Mouse (Mus musculus): Measurements from ENCODE around the gene Mindy2. TPM values are rescaled to one million over a fixed set of nuclear protein-coding genes. Genes with fewer than 3 reads are reported as not detected.

Mindy2 gene
- 21.5 and 23.5 TPM in 2 replicates for polyA plus RNA-seq (2016; fragmentation: Nextera tagmentation; extraction: Ambion mirVana)

DNA sequence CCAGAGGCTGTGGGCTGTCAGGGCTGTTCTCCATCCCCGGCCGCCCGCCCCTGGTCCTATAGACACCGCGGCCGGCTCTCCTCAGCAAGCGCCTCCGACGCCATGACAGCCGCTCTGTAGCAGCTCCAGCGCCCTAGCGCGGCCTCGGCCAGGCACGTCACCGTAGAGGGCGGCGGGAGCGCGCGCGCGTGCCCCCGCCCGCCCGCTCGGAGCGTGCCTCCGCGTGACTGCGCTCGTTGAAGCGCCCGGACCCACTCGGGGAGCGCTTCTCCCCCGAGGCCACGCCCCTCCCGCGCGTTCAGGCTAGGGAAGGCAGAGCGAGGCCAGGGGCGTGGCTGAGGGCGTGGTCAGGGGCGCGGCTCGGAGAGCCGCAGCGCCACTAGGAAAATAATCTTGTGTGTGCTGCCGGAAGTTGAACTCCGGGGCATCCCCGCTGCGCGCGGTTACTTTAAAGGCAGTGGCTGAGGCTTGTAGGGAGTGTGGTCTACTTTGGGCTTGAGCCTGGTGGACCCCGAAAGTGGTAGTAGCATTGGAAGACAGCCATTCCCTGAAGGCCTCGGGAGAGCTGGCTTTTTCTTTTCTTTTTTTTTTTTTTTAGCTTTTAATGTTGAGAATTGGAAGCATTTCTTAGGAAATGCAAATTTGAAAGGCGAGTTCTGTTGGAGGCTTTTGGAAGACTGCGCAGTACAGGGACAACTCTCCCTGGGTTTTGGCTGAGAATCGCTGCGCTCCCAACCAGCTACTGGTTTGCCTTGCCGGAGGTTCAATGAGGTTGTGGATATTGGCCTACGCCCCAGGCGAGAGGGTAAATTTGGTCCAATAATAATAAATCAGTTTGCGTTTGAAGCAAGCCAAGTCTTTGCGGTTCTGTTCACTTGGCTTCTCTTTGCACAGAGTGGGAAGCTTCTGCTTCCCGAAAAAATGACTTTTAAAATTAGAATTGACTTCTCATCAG, at the start of gene Mindy2:
TSS of gene Mindy2 (minus strand) at position 162 of the 955 bp plus-strand sequence.
- Histone ChIP-seq H3K4me1 (peaks cover 21% of the 10 kb centered on the region), H3K27me3 (no peaks in the 10 kb centered on the region), H3K36me3 (no peaks in the 10 kb centered on the region), H3K9ac (peak within 1 kb of the TSS; percentile 90), H3K4me3 (peak within 1 kb of the TSS; percentile 87), H3K9me3 (replicated peaks) (no peaks in the 10 kb centered on the region), H3K4me2 (replicated peaks) (peak within 1 kb of the TSS; percentile 76), H3K27ac (peak within 1 kb of the TSS; percentile 96)
- WGBS, result 3% methylated on average over 45 of the region's 67 CpGs
- peak; percentile 98 for ATAC-seq (ENCODE audit: low FRiP score)

DNA sequence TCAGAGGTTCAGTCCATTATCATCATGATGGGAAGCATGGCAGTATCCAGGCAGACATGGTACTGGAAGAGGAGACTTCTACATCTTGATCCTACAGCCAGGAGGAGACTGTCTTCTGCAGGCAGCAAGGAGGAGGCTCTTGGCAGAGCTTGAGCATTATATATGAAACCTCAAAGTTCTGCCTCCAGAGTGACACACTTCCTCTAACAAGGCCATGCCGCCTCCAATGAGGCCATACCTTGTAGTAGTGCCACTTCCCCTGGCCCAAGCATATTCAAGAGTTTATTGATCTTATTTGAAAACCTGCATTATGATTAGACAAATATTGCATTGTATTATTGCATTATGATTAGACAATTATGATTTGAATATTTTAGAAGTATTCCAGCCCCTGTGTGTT, 49.5 kb upstream of the Mindy2 start:
- Histone ChIP-seq H3K36me3 (peaks cover 11% of the 10 kb centered on the region; the same call in 1 of the 2 replicates), H3K27ac (no peak overlapping the region), H3K27me3 (no peaks in the 10 kb centered on the region), H3K4me3 (no peak overlapping the region), H3K4me2 (replicated peaks) (no peak overlapping the region), H3K9ac (no peak overlapping the region), H3K4me1 (no peaks in the 10 kb centered on the region), H3K9me3 (replicated peaks) (no peaks in the 10 kb centered on the region)
- WGBS, result 96% methylated on average over 1 of the region's 1 CpGs
- ATAC-seq (ENCODE audit: low FRiP score), result no peak

DNA sequence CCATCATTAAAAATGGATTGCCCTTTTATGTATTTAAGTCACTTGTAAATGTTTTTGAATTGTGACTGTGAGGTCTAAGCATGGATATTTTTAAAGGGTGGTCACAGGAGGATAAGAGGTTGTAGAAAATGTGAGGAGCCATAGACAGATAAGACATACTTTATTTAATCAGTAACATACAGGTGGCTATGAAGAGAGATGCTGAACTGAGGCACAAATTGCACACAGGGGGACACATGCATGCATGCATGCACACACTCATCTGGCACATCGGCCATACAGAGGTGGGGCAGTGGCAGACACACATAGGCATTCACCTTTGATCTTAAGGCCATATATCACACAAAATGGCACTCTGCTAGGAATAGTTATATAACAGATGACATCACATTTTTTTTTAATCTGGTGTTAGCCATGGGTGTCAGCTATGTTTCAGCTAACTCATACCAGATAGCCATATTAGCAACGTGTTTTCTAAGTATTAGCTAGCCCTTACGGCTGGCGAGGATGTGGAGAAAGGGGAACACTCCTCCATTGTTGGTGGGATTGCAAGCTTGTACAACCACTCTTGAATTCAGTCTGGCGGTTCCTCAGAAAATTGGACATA, 46.7 kb upstream of the Mindy2 start:
- H3K27me3 ChIP-seq, result no peaks in the 10 kb centered on the region
- no peak overlapping the region for H3K4me3 ChIP-seq
- no peak for ATAC-seq (ENCODE audit: low FRiP score)
- no peaks in the 10 kb centered on the region for H3K9me3 ChIP-seq (replicated peaks)
- 93% methylated on average over 5 of the region's 5 CpGs for WGBS
- H3K36me3 ChIP-seq, result peaks cover 11% of the 10 kb centered on the region; the same call in 1 of the 2 replicates
- H3K27ac ChIP-seq, result no peak overlapping the region
- no peak overlapping the region for H3K9ac ChIP-seq
- H3K4me2 ChIP-seq (replicated peaks), result no peak overlapping the region
- no peaks in the 10 kb centered on the region for H3K4me1 ChIP-seq

DNA sequence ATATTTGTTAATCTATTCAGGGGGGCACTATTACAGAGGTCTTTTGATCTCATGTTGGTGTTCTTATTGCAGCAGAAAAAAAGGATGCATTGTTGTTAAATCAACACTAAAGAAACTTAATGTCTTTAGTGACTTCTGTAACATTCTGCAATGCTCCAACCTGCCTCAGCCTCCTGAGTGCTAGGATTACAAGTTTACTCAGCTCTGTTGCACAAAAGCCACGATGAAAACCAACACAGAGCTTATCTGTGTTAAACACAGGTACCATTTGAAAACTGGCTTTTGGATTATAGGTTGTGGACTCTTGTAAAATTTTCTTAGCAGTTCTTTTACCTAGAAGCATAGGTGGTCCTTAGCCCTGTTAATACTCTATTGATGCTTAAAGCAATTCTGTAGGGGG, 41.1 kb upstream of the Mindy2 start:
- no peak overlapping the region for H3K9ac ChIP-seq
- H3K4me1 ChIP-seq, result no peaks in the 10 kb centered on the region
- no peak overlapping the region for H3K27ac ChIP-seq
- no peaks in the 10 kb centered on the region for H3K27me3 ChIP-seq
- no peak for ATAC-seq (ENCODE audit: low FRiP score)
- H3K4me3 ChIP-seq, result no peak overlapping the region
- H3K9me3 ChIP-seq (replicated peaks), result no peaks in the 10 kb centered on the region
- 83% methylated on average over 1 of the region's 1 CpGs for WGBS
- no peak overlapping the region for H3K4me2 ChIP-seq (replicated peaks)
- H3K36me3 ChIP-seq, result no peaks in the 10 kb centered on the region

DNA sequence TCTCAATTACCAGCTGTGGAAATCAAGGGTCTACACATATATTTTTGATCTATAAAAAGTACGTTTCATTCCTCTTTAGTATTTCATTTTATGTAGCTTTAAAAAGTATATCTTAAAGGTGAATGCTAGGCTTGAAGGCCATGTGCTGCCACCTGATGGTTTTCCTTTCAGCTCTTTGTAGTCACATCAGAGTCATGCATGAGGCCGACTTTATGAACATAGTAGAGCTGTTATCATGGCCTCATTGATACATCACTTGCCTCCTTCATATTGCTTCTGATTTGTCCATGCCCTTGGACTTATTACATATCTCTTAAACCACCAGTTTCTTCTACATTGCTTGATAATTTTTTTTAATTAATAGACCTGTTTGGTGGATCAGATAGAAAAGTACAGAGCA, 38.7 kb upstream of the Mindy2 start:
- Histone ChIP-seq H3K9me3 (replicated peaks) (no peaks in the 10 kb centered on the region), H3K27ac (no peak overlapping the region), H3K27me3 (no peaks in the 10 kb centered on the region), H3K36me3 (no peaks in the 10 kb centered on the region), H3K4me1 (no peaks in the 10 kb centered on the region), H3K9ac (no peak overlapping the region), H3K4me3 (no peak overlapping the region), H3K4me2 (replicated peaks) (no peak overlapping the region)
- no peak for ATAC-seq (ENCODE audit: low FRiP score)
- WGBS, result 92% methylated on average over 2 of the region's 2 CpGs

DNA sequence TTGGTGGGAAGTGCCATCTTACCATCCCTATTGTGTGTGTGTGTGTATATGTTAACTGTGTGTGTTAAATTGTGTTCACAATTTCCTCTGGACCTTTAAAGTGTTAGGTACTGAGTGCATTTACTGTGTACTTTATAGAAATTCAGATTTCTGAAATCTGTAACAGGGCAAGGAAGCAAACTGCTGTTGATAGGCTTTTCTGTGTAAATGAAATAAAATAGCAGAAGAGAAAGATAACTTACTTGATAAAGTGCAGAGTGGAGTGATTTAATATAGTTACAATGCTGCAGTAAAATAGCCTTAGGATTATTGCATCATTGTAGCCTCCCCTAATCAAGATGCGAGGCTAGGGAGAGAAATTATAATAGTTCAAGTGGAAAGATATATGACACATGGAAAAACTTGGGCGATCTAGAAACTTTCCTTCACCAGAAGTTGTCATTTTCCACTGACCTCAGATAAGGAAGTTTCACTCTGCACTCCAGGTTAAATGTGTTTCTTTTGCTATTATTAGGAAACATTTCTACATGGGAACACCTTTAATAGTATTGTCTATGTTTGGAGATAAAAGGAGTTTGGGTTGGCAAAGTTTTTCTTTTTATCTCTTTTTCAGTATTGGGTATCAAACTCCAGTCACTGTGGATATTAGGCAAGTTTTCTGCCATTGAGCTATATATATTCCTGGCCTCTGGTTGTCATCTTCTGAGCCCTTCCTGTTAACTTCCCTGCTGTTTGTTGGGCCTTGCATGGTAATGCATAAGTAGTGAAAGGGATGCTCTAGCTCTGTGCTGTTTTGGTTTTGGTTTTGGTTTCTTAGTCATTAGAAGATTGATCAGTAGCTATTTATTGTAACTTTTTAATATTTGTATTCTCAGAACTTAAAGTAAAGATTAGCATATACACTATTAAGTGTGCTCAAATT, 35.1 kb upstream of the Mindy2 start:
- H3K36me3 ChIP-seq, result no peaks in the 10 kb centered on the region
- WGBS, result 88% methylated on average over 2 of the region's 2 CpGs
- no peak overlapping the region for H3K27ac ChIP-seq
- H3K4me2 ChIP-seq (replicated peaks), result no peak overlapping the region
- H3K27me3 ChIP-seq, result no peaks in the 10 kb centered on the region
- no peak overlapping the region for H3K9ac ChIP-seq
- ATAC-seq (ENCODE audit: low FRiP score), result no peak
- H3K9me3 ChIP-seq (replicated peaks), result no peaks in the 10 kb centered on the region
- H3K4me1 ChIP-seq, result no peaks in the 10 kb centered on the region
- H3K4me3 ChIP-seq, result no peak overlapping the region

DNA sequence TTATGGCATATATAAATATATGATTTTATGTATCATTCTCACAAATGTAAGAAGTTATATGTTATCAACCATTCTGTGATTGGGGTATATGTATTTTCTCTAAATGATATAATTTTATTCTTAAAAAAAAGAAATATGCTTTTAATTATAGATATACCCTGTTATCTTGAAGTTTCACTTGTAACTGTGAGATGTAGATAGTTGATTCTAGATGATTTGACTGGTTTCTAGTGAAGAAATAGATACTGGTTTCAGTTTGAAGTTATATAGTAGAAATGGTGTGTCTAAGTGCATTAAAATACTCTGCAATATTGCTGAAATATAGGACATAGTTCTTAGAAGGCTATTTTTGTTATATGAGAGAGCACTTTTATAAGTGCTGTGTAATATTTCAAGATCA, 33.6 kb upstream of the Mindy2 start:
- Histone ChIP-seq H3K4me2 (replicated peaks) (no peak overlapping the region), H3K36me3 (no peaks in the 10 kb centered on the region), H3K9me3 (replicated peaks) (no peaks in the 10 kb centered on the region), H3K27ac (no peak overlapping the region), H3K4me3 (no peak overlapping the region), H3K4me1 (no peaks in the 10 kb centered on the region), H3K27me3 (no peaks in the 10 kb centered on the region), H3K9ac (no peak overlapping the region)
- ATAC-seq (ENCODE audit: low FRiP score), result no peak

DNA sequence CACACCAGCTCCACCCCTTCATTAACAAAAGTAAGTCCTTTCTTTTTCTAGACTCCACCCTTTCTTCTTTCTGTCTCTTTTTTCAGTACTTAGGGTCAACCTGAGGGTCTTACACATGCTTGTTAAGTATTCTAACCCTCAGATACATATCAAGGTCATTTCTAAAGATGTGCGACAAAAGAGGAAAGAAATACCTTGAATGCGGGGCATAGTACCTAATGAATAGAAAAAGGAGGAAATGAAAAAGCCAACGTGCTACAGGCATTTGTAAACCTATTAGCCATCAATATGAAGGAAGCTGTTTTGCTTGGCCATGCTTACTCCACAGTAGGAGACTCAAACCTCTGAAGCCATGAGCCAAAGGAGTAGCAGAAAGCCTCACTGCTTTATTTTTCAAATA, 33.0 kb upstream of the Mindy2 start:
- no peak overlapping the region for H3K27ac ChIP-seq
- no peaks in the 10 kb centered on the region for H3K36me3 ChIP-seq
- H3K4me3 ChIP-seq, result no peak overlapping the region
- H3K4me1 ChIP-seq, result no peaks in the 10 kb centered on the region
- H3K4me2 ChIP-seq (replicated peaks), result no peak overlapping the region
- 79% methylated on average over 3 of the region's 3 CpGs for WGBS
- no peaks in the 10 kb centered on the region for H3K9me3 ChIP-seq (replicated peaks)
- no peak for ATAC-seq (ENCODE audit: low FRiP score)
- no peak overlapping the region for H3K9ac ChIP-seq
- H3K27me3 ChIP-seq, result no peaks in the 10 kb centered on the region

DNA sequence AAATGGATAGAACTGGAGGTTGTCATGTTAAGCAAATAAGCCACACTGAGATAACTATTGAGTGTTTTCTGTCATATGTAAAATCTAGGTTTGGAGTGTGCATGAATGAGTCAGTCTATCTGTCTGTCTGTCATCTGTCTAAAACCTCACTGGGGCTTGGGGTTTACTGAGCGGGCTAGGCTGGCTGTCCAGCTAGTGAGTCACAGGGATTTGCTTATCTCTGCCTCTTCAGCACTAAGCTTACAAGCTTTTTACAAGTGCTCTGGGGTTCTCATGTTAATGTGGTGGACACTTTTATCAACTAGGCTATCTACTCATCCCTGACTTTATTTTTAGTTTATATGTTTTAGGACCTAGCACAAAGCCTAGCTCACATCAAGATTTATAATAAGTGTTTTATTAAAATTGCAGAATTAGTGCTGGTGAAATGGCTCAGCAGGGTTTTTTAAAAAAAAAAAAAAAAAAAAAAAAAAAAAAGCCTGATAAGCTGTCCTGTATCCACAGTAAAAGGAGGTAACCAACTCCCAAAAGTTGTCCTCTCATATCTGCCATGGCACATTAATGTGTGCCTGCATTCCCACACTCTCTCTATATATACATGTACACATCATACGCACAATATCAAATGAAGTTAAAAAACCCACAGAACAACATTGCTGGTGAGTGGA, 31.5 kb upstream of the Mindy2 start:
- no peaks in the 10 kb centered on the region for H3K36me3 ChIP-seq
- no peak overlapping the region for H3K27ac ChIP-seq
- H3K4me1 ChIP-seq, result no peaks in the 10 kb centered on the region
- no peaks in the 10 kb centered on the region for H3K9me3 ChIP-seq (replicated peaks)
- H3K27me3 ChIP-seq, result no peaks in the 10 kb centered on the region
- ATAC-seq (ENCODE audit: low FRiP score), result no peak
- WGBS, result 96% methylated on average over 2 of the region's 2 CpGs
- H3K4me2 ChIP-seq (replicated peaks), result no peak overlapping the region
- H3K9ac ChIP-seq, result no peak overlapping the region
- no peak overlapping the region for H3K4me3 ChIP-seq

DNA sequence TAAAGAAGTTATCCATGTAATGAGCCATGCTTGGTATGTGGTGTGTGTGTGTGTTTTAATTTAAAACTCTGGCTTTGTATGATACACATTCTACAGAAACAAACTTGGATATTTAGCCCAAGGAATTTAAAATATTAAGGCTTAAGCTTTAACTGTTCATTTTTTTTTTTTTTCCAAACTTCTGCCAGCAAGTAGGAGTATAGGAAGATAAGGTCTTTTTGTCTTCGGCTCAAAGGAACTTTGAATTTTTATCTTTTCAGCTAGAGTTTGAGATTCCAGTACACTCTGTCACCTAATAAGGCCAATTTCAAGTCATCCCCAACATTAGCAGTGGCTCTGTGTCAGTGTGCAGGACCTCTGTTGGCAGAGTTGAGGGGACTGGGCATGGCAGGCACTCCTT, 25.2 kb upstream of the Mindy2 start:
- Histone ChIP-seq H3K4me1 (peaks cover 15% of the 10 kb centered on the region), H3K4me2 (replicated peaks) (no peak overlapping the region), H3K27ac (no peak overlapping the region), H3K36me3 (no peaks in the 10 kb centered on the region), H3K9ac (no peak overlapping the region), H3K9me3 (replicated peaks) (no peaks in the 10 kb centered on the region), H3K27me3 (no peaks in the 10 kb centered on the region), H3K4me3 (no peak overlapping the region)
- WGBS, result 93% methylated on average over 1 of the region's 1 CpGs
- ATAC-seq (ENCODE audit: low FRiP score), result no peak

DNA sequence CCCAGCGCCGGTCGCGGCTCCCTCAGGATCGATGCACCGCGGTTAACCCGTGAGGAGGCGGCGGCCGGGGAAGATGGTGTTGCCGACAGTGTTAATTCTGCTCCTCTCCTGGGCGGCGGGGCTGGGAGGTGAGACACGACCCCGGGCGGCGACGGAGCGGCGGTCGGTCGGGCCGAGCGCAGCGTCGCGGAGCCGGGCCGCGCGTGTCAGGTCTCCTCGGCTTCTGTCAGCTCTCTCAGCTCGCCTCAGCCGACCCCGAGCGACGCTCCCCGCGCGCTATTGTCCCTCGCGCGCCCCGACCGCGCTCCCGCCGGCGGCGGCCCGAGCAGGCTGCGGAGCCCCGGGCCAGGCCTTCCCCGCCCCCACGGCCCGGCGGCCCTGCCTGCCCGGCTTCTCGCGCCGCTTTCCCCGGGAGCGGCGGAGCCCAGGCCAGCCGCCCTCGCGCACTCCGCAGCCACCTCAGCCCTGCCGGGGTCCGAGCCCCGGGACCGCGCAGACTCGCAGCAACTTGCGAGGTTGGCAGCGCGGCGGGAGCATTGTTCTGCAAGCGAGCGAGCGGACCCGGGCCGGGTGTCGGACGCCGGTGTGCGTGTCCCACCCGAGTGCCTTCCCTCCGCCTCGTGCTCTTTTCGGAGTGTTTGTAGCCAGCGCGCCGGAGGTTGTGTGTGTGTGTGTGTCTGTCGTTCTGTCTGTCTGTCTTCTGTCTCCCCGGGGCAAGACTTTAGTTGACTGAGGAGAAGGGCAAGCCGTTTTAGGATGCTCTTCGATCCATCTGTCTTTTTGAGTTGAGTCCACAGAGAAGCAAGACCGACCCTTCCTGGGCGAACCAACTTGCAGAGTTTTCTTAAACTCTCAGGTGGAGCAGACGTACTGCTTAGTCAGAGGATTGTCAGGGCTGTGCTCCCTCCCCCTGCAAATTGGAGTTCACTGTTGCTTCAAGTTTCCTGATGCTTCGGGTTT, 22.4 kb upstream of the Mindy2 start:
- under 1% methylated on average over 101 of the region's 103 CpGs for WGBS
- peaks cover 15% of the 10 kb centered on the region for H3K4me1 ChIP-seq
- H3K36me3 ChIP-seq, result no peaks in the 10 kb centered on the region
- H3K27ac ChIP-seq, result peak overlapping the region; percentile 99
- H3K27me3 ChIP-seq, result no peaks in the 10 kb centered on the region
- H3K4me3 ChIP-seq, result peak overlapping the region; percentile 99
- no peaks in the 10 kb centered on the region for H3K9me3 ChIP-seq (replicated peaks)
- H3K4me2 ChIP-seq (replicated peaks), result peak overlapping the region; percentile 87
- peak; percentile 76 for ATAC-seq (ENCODE audit: low FRiP score)
- H3K9ac ChIP-seq, result peak overlapping the region; percentile 99

All from hindbrain, embryonic 12.5 days (tissue).